Mouse (Mus musculus) liver, postnatal 0 days (tissue): ENCODE results near the gene Ube4a.

Source experiments
- CTCF ChIP-seq: sonication (generic); IDR thresholded peaks from 2 replicates; pipeline ENCODE4 v1.5.1; 2016; ENCODE audit warnings: antibody characterized with exemption, low read depth
- EP300 ChIP-seq: IDR thresholded peaks from 2 replicates; pipeline ENCODE4 v1.6.1; 2016; ENCODE audit warnings: antibody characterized with exemption, low read depth, mild to moderate bottlenecking

- no peak for TF ChIP-seq CTCF
- TF ChIP-seq EP300: no peak
These were observed 74.2 kb downstream of the Ube4a start for GRCm38 (mm10) chr9:44891210-44891609.
